Mouse (Mus musculus) stomach, postnatal 0 days (tissue): ENCODE measurements around the gene Zfp365. TPM values are rescaled to one million over a fixed set of nuclear protein-coding genes. Genes with fewer than 3 reads are reported as not detected.

Experiments used
- ATAC-seq: fragments of 200-750 bp; cut with Nextera tagmentation; 2 replicates; pipeline ENCODE4 v1.8.0; 2017; ENCODE audit not compliant: low FRiP score, low TSS enrichment
- DNase-seq: peaks from one replicate; pipeline ENCODE4 v3.0.0-alpha.2; 2016; ENCODE audit warnings: low spot score
- H3K27ac ChIP-seq: fragments of 300-500 bp; sonication (generic); replicated peaks from 2 replicates; pipeline ENCODE4 v1.5.1; 2014; ENCODE audit warnings: mild to moderate bottlenecking, control low read depth
- H3K27me3 ChIP-seq: fragments of 300-500 bp; sonication (generic); 2 replicates; pipeline ENCODE4 v1.6.1; 2014; ENCODE audit warnings: low read length; ENCODE audit not compliant: control insufficient read depth, insufficient read depth
- H3K36me3 ChIP-seq: fragments of 300-500 bp; sonication (generic); 2 replicates; pipeline ENCODE4 v1.6.1; 2014; ENCODE audit warnings: low read length, mixed read lengths; ENCODE audit not compliant: control insufficient read depth, insufficient read depth
- H3K4me1 ChIP-seq: fragments of 300-500 bp; sonication (generic); replicated peaks from 2 replicates; pipeline ENCODE4 v1.6.1; 2014; ENCODE audit warnings: antibody characterized with exemption; ENCODE audit not compliant: control insufficient read depth, insufficient read depth
- H3K4me2 ChIP-seq: fragments of 300-500 bp; sonication (generic); replicated peaks from 2 replicates; pipeline ENCODE4 v1.6.1; 2014; ENCODE audit warnings: low read depth, mild to moderate bottlenecking, control low read depth, moderate library complexity
- H3K4me3 ChIP-seq: fragments of 300-500 bp; sonication (generic); 2 replicates; pipeline ENCODE4 v1.5.1; 2014; ENCODE audit warnings: low read depth, low read length, control low read depth
- H3K9ac ChIP-seq: fragments of 300-500 bp; sonication (generic); 2 replicates; pipeline ENCODE4 v1.6.1; 2014; ENCODE audit warnings: mild to moderate bottlenecking, low read length, control low read depth, mixed read lengths
- H3K9me3 ChIP-seq: fragments of 300-500 bp; sonication (generic); 2 replicates; pipeline ENCODE4 v1.6.1; 2016; ENCODE audit warnings: low read length; ENCODE audit not compliant: control insufficient read depth
- CTCF ChIP-seq: IDR thresholded peaks from 2 replicates; pipeline ENCODE4 v1.5.1; 2016; ENCODE audit warnings: antibody characterized with exemption, low read depth, mild to moderate bottlenecking, moderate library complexity
- EP300 ChIP-seq: optimal IDR thresholded peaks from 2 replicates; pipeline ENCODE3; 2016; ENCODE audit warnings: antibody characterized with exemption
- WGBS: fragments of 180-500 bp; shearing (Covaris S2); extraction: QIAGEN DNeasy Blood & Tissue Kit; methylation state at CpG from one replicate; pipeline ENCODE4 v1.1.7; 2014; 5-methylcytosine and 5-hydroxymethylcytosine counted together
- polyA plus RNA-seq: library from polyadenylated mRNA; unstranded; fragments of >200 nt; fragmentation: Nextera tagmentation; extraction: Ambion mirVana; gene quantifications from 2 replicates; pipeline ENCODE4 v1.2.1, GENCODE M21; 2015

Zfp365 gene
- polyA plus RNA-seq, 1 experiment from 2014 or later = 0.57 TPM

- no peaks in the 10 kb centered on the region for H3K36me3 ChIP-seq
- H3K27me3 ChIP-seq = no peaks in the 10 kb centered on the region
- 71% methylated on average over 8 of the region's 8 CpGs for WGBS
- no peaks in the 10 kb centered on the region for H3K4me1 ChIP-seq
- H3K27ac ChIP-seq = no peak overlapping the region
- no peak overlapping the region for H3K4me2 ChIP-seq
- TF ChIP-seq EP300 (no peak), CTCF (no peak)
- H3K4me3 ChIP-seq = no peak overlapping the region
- no peak overlapping the region for H3K9ac ChIP-seq
- ATAC-seq (no peak), DNase-seq (no peak)
- 0 out of 2 replicates have a peak, but pooled peaks cover 4% of the 10 kb centered on the region for H3K9me3 ChIP-seq
These were observed 15.4 kb upstream of the Zfp365 start for GRCm38 (mm10) chr10:67927718-67928455.

GRCm38 (mm10) chr10:67924030-67924429 lies 11.6 kb upstream of the Zfp365 start:
- Histone ChIP-seq H3K27me3 (no peaks in the 10 kb centered on the region), H3K4me3 (no peak overlapping the region), H3K4me1 (no peaks in the 10 kb centered on the region), H3K4me2 (no peak overlapping the region), H3K9ac (no peak overlapping the region), H3K36me3 (no peaks in the 10 kb centered on the region), H3K9me3 (0 out of 2 replicates have a peak, but pooled peaks cover 4% of the 10 kb centered on the region), H3K27ac (no peak overlapping the region)
- no peak for DNase-seq
- ATAC-seq = no peak
- 59% methylated on average over 7 of the region's 7 CpGs for WGBS
- TF ChIP-seq CTCF = peak; percentile 40; the same call in 1 of the 2 replicates
- no peak for TF ChIP-seq EP300

GRCm38 (mm10) chr10:67921777-67922176 lies 9.3 kb upstream of the Zfp365 start:
- Histone ChIP-seq H3K4me3 (no peak overlapping the region), H3K27ac (no peak overlapping the region), H3K9me3 (0 out of 2 replicates have a peak, but pooled peaks cover 4% of the 10 kb centered on the region), H3K4me1 (no peaks in the 10 kb centered on the region), H3K9ac (no peak overlapping the region), H3K27me3 (no peaks in the 10 kb centered on the region), H3K36me3 (no peaks in the 10 kb centered on the region), H3K4me2 (no peak overlapping the region)
- no peak for ATAC-seq
- no peak for DNase-seq
- WGBS = 84% methylated on average over 6 of the region's 6 CpGs
- no peak for TF ChIP-seq CTCF
- no peak for TF ChIP-seq EP300

GRCm38 (mm10) chr10:67919706-67920105 lies 7.2 kb upstream of the Zfp365 start:
- Histone ChIP-seq H3K36me3 (no peaks in the 10 kb centered on the region), H3K27ac (no peak overlapping the region), H3K4me3 (no peak overlapping the region), H3K9me3 (0 out of 2 replicates have a peak, but pooled peaks cover 4% of the 10 kb centered on the region), H3K4me2 (no peak overlapping the region), H3K27me3 (no peaks in the 10 kb centered on the region), H3K4me1 (no peaks in the 10 kb centered on the region), H3K9ac (no peak overlapping the region)
- TF ChIP-seq CTCF (no peak), EP300 (no peak)
- WGBS = 92% methylated on average over 4 of the region's 4 CpGs
- no peak for DNase-seq
- ATAC-seq = no peak

- no peaks in the 10 kb centered on the region for H3K27me3 ChIP-seq
- 80% methylated on average over 4 of the region's 4 CpGs for WGBS
- H3K9me3 ChIP-seq = no peaks in the 10 kb centered on the region
- no peak overlapping the region for H3K4me3 ChIP-seq
- no peaks in the 10 kb centered on the region for H3K36me3 ChIP-seq
- DNase-seq (no peak), ATAC-seq (no peak)
- no peak overlapping the region for H3K4me2 ChIP-seq
- no peak for TF ChIP-seq EP300
- TF ChIP-seq CTCF = no peak
- H3K4me1 ChIP-seq = no peaks in the 10 kb centered on the region
- no peak overlapping the region for H3K27ac ChIP-seq
- no peak overlapping the region for H3K9ac ChIP-seq
These were observed 5.9 kb upstream of the Zfp365 start for GRCm38 (mm10) chr10:67918194-67918899.

GRCm38 (mm10) chr10:67917356-67917755 lies 4.9 kb upstream of the Zfp365 start:
- TF ChIP-seq CTCF (no peak), EP300 (no peak)
- no peaks in the 10 kb centered on the region for H3K36me3 ChIP-seq
- H3K27ac ChIP-seq = no peak overlapping the region
- WGBS = 52% methylated on average over 7 of the region's 7 CpGs
- H3K4me2 ChIP-seq = no peak overlapping the region
- H3K9ac ChIP-seq = no peak overlapping the region
- H3K9me3 ChIP-seq = no peaks in the 10 kb centered on the region
- H3K4me1 ChIP-seq = no peaks in the 10 kb centered on the region
- no peak for ATAC-seq
- DNase-seq = no peak
- no peaks in the 10 kb centered on the region for H3K27me3 ChIP-seq
- H3K4me3 ChIP-seq = no peak overlapping the region
